Mouse (Mus musculus) embryonic fibroblast, embryonic 13.5 days (primary cell): ENCODE measurements around the gene H2afz. TPM values are rescaled to one million over a fixed set of nuclear protein-coding genes. Genes with fewer than 3 reads are reported as not detected.

Source experiments
- H3K27ac ChIP-seq: 2 replicates; pipeline ENCODE4 v1.5.1; 2012; ENCODE audit warnings: low read length, control low read depth, inconsistent platforms; ENCODE audit not compliant: insufficient read depth
- H3K4me1 ChIP-seq: 2 replicates; pipeline ENCODE4 v1.6.1; 2011; ENCODE audit warnings: low read length; ENCODE audit not compliant: control insufficient read depth, insufficient read depth
- H3K4me3 ChIP-seq: 2 replicates; pipeline ENCODE4 v1.5.1; 2011; ENCODE audit warnings: mild to moderate bottlenecking, control low read depth, low read length; ENCODE audit not compliant: insufficient read depth
- CTCF ChIP-seq: IDR thresholded peaks from 2 replicates; pipeline ENCODE4 v1.5.1; 2011; ENCODE audit warnings: mild to moderate bottlenecking, control low read depth, low read length, moderate library complexity, borderline replicate concordance; ENCODE audit not compliant: insufficient read depth
- POLR2A ChIP-seq: IDR thresholded peaks from 2 replicates; pipeline ENCODE4 v1.6.1; 2011; ENCODE audit warnings: low read depth, mild to moderate bottlenecking, control low read depth, low read length, moderate library complexity
- polyA plus RNA-seq: library from polyadenylated mRNA; stranded (reverse); fragments of >200 nt; gene quantifications from 2 replicates; pipeline ENCODE4 v1.2.4, GENCODE M21; 2011; ENCODE audit warnings: low read depth; ENCODE audit not compliant: missing spikeins, insufficient read length

H2afz gene
- polyA plus RNA-seq, 1 experiment: 311 TPM

DNA sequence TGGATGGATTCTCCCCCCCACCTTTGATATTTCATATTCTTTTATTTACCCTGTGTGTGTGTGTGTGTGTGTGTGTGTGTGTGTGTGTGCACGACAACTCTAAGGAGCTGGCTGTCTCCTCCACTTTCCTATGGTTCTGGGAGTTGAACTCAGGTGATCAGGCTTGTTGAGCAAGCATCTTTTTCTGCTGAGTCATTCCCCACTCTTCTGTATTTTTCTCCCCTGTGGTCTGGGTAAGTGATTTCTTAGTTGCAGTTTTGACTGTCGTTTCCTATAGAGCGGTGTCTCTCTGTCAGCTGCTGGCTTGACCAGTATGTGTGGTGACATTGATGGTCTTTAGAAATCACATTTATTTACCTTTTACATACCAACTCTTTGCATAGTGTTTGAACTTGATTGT lies 15.0 kb downstream of the H2afz start:
- H3K27ac ChIP-seq: no peak overlapping the region
- H3K4me1 ChIP-seq: peaks cover 2% of the 10 kb centered on the region; the same call in 1 of the 2 replicates
- H3K4me3 ChIP-seq: no peak overlapping the region
- TF ChIP-seq CTCF (no peak), POLR2A (no peak)

GRCm38 (mm10) chr3:137880109-137880748 lies 15.9 kb downstream of the H2afz start:
- Histone ChIP-seq H3K27ac (peak overlapping the region; percentile 14), H3K4me1 (peaks cover 2% of the 10 kb centered on the region; the same call in 1 of the 2 replicates)
- TF ChIP-seq POLR2A (no peak), CTCF (no peak)

GRCm38 (mm10) chr3:137881093-137881492 lies 16.8 kb downstream of the H2afz start:
- peaks cover 2% of the 10 kb centered on the region; the same call in 1 of the 2 replicates for H3K4me1 ChIP-seq
- TF ChIP-seq POLR2A: no peak
- no peak for TF ChIP-seq CTCF

More at GRCm38 (mm10) chr3:137880109-137880748, 15.9 kb downstream of the H2afz start:
- no peak overlapping the region for H3K4me3 ChIP-seq

DNA sequence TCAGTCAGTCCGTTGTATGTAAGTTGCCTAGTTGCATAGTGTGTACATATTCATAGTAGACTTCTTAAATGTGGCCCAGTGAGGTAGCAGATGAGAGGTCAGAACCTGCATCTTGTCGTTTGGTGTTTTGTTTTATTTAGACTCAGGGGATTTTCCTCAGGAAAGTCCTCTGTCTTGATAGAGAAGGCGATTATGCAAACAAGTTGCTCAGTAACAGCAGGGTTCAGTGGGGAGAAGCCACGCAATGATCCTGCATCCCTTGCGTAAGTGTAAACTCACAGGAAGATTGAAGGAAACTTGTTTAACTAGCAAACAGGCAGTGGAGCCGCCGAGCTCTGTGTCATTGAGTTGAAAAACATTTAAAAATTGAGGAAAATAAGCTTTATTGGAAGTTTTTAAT lies 23.7 kb downstream of the H2afz start:
- no peaks in the 10 kb centered on the region for H3K4me1 ChIP-seq
- no peak overlapping the region for H3K4me3 ChIP-seq
- TF ChIP-seq CTCF: no peak
- no peak for TF ChIP-seq POLR2A
- no peak overlapping the region for H3K27ac ChIP-seq

More at GRCm38 (mm10) chr3:137881093-137881492, 16.8 kb downstream of the H2afz start:
- Histone ChIP-seq H3K27ac (no peak overlapping the region), H3K4me3 (no peak overlapping the region)

GRCm38 (mm10) chr3:137891089-137891488 lies 26.8 kb downstream of the H2afz start:
- Histone ChIP-seq H3K27ac (no peak overlapping the region), H3K4me1 (no peaks in the 10 kb centered on the region), H3K4me3 (no peak overlapping the region)
- TF ChIP-seq CTCF: no peak
- no peak for TF ChIP-seq POLR2A

DNA sequence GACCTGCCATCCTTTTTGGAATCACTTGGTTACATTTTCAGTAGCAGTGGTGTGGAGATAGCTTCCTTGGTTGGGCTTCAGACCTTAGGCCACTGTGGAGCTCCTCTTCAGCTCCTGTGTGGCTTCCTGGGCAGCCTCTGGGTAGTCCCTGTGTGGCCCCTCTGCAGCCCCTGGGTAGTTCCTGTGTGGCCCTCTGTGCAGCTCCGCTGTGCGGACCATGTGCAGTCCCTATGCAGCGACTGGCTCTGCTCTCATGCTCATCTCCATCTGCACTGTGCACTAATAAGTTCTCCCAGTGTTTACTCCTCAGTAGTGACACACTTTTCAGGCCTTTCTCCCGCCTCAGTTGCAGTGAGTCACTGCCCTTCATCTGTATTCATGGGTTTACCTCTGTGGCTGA lies 27.8 kb downstream of the H2afz start:
- no peak overlapping the region for H3K27ac ChIP-seq

DNA sequence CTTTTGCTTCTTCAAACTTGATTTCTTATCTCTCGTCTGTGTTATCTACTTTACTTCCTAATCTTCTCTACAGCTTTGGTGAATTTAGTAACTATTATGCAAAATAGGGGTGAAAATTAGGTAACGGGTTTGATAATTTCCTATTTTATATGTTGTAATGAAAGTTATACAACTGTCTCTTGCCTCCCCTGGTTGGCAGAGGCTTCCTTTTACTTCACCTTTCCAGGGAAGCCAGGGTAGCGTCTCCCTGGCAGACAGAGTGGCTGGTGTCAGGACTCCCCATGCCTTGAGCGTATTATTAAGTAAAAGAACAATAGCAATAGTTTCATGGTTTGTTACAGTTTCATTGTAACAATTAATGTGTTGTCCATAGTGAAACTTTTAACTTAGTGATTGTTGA lies 29.5 kb downstream of the H2afz start:
- no peaks in the 10 kb centered on the region for H3K4me1 ChIP-seq
- TF ChIP-seq CTCF: no peak
- no peak for TF ChIP-seq POLR2A
- no peak overlapping the region for H3K27ac ChIP-seq
- no peak overlapping the region for H3K4me3 ChIP-seq

More for the DNA sequence above, 27.8 kb downstream of the H2afz start:
- no peak overlapping the region for H3K4me3 ChIP-seq
- TF ChIP-seq POLR2A (no peak), CTCF (no peak)
- H3K4me1 ChIP-seq: no peaks in the 10 kb centered on the region

GRCm38 (mm10) chr3:137895196-137895595 lies 30.9 kb downstream of the H2afz start:
- H3K27ac ChIP-seq: no peak overlapping the region
- peaks cover 2% of the 10 kb centered on the region; the same call in 1 of the 2 replicates for H3K4me1 ChIP-seq
- H3K4me3 ChIP-seq: no peak overlapping the region
- TF ChIP-seq POLR2A (no peak), CTCF (peak; percentile 34; the same call in 1 of the 2 replicates)

DNA sequence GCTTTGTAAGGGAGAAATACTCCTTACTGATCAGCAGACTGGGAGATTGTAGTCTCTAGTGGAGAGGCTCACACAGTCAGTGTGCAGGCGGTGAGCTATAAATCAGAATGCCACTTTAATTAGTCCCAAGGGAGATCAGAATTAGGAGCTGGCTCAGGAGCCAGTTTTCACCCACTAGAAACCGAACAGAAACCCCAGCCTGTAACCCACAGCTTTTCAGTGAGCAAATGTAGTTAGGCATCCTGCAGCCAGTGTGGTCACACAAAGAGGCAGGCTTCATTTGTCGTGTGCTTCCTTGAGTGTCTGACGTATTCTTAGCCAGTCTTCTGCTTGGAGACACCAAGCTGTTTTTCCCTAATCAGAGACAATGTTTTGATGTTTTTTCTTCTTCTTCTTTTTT lies 32.1 kb downstream of the H2afz start:
- peaks cover 2% of the 10 kb centered on the region; the same call in 1 of the 2 replicates for H3K4me1 ChIP-seq
- H3K4me3 ChIP-seq: no peak overlapping the region
- no peak for TF ChIP-seq CTCF
- no peak for TF ChIP-seq POLR2A
- no peak overlapping the region for H3K27ac ChIP-seq

DNA sequence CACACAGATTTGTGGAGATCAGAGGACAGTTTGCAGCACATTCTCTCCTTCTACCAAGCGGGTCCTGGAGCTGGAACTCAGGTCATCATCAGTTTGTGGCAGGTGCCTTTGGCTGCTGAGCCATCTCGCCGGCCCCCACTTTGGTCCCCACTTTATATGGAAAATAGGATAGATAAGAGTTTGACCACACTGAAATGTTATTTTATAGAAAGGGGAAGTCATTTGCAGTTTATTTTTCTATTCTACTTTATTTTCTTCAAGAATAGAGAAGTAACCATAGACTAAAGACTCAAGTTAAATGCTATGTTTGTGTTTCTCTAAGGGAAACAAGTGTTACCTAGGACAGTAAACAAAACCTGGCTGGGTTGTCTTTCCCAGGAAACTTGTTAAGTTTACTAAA lies 32.6 kb downstream of the H2afz start:
- H3K27ac ChIP-seq: no peak overlapping the region
- H3K4me3 ChIP-seq: no peak overlapping the region
- TF ChIP-seq CTCF (no peak), POLR2A (no peak)

More for the DNA sequence above, 32.6 kb downstream of the H2afz start:
- H3K4me1 ChIP-seq: peaks cover 2% of the 10 kb centered on the region; the same call in 1 of the 2 replicates
